Mouse (Mus musculus): ENCODE measurements around the gene Oit1.

Oit1 gene

GRCm38 (mm10) chr14:8335947-8336346 lies 42.6 kb downstream of the Oit1 start:
- DNase-seq (ENCODE audit: low spot score): peak; percentile 74

- no peak for DNase-seq (ENCODE audit: low spot score)
Measured at GRCm38 (mm10) chr14:8334511-8334910, 44.0 kb downstream of the Oit1 start.

DNA sequence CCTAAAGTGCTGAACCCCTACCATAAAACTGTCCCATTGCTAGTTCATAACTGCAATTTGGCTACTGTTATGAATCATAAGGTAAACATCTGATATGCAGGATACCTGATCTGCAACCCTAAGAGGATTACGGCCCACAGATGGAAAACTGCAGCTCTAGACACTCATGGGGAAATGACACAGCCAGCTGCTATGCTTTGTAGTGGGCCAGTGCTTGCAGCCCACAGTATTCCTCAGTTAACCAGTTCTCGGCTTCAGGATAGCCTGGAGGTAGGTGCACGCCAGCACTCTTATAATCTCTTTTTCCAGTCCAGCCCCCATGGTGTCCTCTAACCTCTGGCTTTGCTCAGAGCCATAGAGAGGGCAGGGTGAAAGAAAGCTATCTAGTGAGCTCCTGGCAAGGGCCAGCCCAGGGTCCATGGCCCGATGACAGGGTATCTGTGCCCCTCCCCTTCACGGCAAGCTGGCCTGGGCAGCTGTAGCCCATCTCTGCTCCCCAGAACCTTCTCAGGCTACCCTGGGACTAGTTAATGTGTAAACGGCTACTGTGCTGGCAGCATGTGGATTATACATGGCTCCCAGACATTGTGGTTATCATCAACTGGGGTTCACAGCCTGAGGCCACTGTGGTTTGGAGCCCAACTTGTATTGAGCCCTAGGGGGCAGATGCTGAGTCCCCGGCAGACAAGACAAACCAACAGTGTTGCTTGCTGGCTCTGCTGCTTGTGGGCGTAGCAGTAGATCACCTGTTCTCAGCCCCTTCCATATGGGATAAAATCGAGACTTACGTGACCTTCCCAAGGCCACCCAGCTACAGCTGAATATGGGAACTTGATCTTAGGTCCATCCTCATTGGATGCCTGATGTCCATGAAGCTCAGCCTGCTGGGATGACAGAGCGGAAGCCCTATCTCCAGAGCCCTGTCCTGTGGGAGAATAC lies 46.0 kb downstream of the Oit1 start:
- DNase-seq (ENCODE audit: low spot score): no peak

DNA sequence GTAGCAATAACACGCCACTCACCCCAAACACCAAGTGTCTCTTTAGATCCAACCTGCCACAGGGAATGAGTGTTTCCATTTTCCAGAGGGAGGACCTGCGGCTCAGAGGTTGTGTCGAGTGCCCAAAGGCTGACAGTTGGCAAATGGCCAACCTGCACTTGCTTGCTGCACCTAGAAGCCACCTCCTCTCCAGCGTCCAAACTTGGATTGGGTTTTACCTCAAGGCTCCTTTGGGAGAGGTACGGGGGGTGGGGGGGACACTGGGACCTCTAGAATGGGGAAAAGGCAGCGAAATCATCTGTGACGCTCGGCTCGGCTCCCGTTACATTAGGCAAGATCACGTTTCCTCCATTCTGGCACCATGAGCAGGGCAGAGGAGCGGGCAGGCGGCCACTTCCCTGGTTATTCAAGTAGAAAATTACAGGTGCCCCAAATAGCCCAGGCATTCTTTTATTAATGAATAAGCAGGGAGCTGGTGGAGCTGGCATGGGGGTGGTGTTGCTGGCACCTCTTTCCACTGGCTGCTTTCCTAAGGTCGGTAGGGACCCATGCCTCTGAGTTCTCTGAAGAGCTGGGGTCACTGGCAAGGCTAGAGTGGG lies 47.1 kb downstream of the Oit1 start:
- DNase-seq (ENCODE audit: low spot score): no peak

GRCm38 (mm10) chr14:8330390-8330789 lies 48.2 kb downstream of the Oit1 start:
- DNase-seq (ENCODE audit: low spot score): no peak

GRCm38 (mm10) chr14:8329552-8329951 lies 49.0 kb downstream of the Oit1 start:
- DNase-seq (ENCODE audit: low spot score): no peak

DNA sequence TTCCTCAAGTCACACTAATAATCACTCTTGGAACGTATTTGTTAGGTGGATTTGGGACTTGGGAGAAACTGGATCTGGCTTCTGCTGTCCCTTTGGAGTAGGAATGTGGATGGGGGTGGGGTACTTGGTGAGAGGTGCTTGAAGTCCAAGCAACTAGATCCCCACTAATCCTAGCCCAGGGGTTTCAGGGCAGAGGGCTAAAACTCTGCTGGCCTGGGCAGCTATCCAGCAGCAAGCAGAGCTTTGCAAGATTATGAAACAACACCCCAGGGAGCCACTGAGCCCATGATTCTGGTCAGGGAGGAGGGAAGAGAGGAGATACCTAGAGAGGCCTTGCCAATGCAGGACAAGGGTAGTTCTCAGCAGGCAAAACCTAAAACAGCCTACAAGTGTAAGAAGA lies 51.2 kb downstream of the Oit1 start:
- DNase-seq (ENCODE audit: low spot score): no peak

- no peak for DNase-seq (ENCODE audit: low spot score)
Measured at GRCm38 (mm10) chr14:8326961-8327360, 51.6 kb downstream of the Oit1 start.

- DNase-seq (ENCODE audit: low spot score): no peak
Measured at GRCm38 (mm10) chr14:8325746-8326145, 52.8 kb downstream of the Oit1 start.

DNA sequence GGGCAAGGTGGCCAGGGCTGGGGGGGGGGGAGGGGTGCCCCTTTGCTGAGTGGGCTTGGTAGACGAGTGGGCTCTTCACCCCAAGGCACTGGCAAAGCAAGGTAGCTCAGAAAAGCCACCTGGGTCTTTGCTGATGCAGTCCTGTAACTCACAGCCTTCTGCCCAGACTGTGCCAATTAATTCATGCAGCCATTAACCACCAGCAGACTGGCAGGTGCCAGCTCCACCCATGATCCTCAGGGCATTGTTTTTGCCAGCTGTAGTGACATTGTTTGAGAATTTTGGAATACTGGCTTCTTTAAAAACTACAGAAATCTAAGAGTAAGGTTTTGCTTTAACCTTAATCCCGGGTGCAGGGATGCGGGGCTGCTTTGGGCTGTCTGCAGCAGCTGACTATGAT lies 58.0 kb downstream of the Oit1 start:
- no peak for DNase-seq (ENCODE audit: low spot score)

GRCm38 (mm10) chr14:8317194-8318097 lies 61.1 kb downstream of the Oit1 start, which contains the start of gene Fam107a:
Gene Fam107a, minus strand, starts transcription at chr14:8318023.
- DNase-seq (ENCODE audit: low spot score): no peak

GRCm38 (mm10) chr14:8316366-8317193 lies 62.0 kb downstream of the Oit1 start:
- DNase-seq (ENCODE audit: low spot score): peak; percentile 70

- DNase-seq (ENCODE audit: low spot score): no peak
Measured at GRCm38 (mm10) chr14:8315169-8315568, 63.4 kb downstream of the Oit1 start.

- peak; percentile 30 for DNase-seq (ENCODE audit: low spot score)
Measured at GRCm38 (mm10) chr14:8314536-8314935, 64.0 kb downstream of the Oit1 start.

- no peak for DNase-seq (ENCODE audit: low spot score)
Measured at GRCm38 (mm10) chr14:8313877-8314276, 64.7 kb downstream of the Oit1 start.

DNA sequence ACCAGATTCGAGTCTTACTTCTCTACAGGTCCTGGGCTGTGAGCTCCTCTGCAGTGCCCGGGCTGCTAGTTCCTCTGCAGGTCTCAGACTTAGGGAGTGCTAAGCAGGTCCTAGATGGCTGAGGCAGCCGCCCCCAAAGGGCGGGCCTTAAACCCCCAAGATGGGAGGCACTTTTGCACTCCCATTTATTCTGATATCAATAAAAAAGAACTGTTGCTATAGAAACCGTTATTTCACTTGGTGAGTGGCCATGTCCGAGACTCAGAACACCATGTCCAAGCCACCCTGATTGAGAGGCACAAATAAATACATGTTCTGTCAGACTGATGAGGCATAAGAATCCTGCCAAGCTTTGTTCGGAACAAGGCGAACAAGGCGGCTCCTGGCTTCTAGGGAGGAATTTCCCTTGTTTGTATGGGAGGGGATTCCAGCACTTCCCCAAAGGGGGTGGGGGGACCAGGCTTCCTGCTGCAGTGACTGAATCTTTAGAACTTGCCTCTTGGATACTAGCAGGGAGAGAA lies 68.9 kb downstream of the Oit1 start:
- no peak for DNase-seq (ENCODE audit: low spot score)

DNA sequence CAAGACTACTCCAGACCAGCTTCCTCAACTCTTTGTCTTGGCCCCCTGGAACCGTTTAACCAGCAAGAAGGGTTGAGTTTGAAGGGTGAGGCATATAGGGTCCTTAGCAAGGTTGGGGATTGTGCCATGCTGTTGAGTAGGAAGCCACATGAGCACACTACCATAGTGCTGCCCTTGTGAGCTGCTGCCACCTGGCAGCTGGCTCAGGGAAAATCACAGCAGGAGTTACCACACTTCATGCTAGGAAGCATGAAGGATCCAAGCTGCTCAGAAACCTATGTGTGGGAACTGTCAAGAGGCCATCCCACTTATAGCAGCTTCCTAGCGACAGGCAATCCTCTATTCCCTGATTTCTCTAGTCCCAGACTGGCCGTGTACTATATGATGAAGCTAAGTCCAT lies 69.9 kb downstream of the Oit1 start:
- no peak for DNase-seq (ENCODE audit: low spot score)

- no peak for DNase-seq (ENCODE audit: low spot score)
Measured at GRCm38 (mm10) chr14:8306884-8307283, 71.7 kb downstream of the Oit1 start.

- peak; percentile 28 for DNase-seq (ENCODE audit: low spot score)
Measured at GRCm38 (mm10) chr14:8305014-8305413, 73.5 kb downstream of the Oit1 start.

DNA sequence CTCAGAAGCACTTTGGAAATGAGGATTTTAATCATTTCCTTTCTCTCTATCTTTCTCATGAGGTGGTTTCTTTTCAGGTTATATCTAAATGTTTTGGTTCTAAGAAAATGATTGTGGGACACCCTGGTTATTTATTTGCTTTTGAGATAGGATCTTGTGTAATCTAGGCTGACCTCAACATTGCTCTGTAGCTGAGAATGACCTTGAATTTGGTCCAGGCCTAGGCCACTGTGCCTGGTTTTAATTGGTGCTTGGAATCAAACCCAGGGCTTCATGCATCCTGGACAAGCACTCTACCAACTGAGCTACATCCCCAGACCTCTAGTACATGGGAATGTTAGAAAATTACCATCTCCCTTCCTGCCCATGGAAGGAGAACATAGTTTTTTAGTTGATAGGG lies 74.5 kb downstream of the Oit1 start:
- DNase-seq (ENCODE audit: low spot score): no peak

DNA sequence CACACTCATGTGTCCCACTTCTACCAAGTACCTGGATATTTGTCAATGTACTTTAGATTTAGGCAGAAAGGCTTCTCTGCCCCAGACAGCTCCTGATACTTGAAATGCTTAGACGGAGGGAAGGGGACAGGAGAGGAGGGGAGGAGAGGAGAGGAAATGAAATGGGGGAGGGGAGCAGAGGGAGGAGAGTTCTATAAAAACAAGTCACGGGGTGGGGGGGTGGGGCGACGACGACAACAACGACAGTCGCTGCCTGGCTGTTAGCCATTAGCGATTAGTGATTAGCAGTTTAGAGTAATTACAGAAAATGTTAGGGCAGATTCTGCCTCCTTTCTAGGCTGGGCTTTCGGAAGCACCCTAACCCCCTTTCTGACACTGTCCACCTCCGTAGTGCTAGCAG lies 75.9 kb downstream of the Oit1 start:
- DNase-seq (ENCODE audit: low spot score): no peak

Data from embryo, embryonic 10 days (tissue).